Mouse (Mus musculus) cerebellum, postnatal 25 days (tissue): ENCODE data around the gene Top2a.
A peak's percentile ranks its signal among the peaks of the same experiment; 100 is the strongest.

Experiments
- DNase-seq, 2 experiments: peaks; one replicate each; pipeline ENCODE4 v3.0.0; 2021; ENCODE audit warnings: mixed read lengths in 2 of 2

The Top2a gene

DNA sequence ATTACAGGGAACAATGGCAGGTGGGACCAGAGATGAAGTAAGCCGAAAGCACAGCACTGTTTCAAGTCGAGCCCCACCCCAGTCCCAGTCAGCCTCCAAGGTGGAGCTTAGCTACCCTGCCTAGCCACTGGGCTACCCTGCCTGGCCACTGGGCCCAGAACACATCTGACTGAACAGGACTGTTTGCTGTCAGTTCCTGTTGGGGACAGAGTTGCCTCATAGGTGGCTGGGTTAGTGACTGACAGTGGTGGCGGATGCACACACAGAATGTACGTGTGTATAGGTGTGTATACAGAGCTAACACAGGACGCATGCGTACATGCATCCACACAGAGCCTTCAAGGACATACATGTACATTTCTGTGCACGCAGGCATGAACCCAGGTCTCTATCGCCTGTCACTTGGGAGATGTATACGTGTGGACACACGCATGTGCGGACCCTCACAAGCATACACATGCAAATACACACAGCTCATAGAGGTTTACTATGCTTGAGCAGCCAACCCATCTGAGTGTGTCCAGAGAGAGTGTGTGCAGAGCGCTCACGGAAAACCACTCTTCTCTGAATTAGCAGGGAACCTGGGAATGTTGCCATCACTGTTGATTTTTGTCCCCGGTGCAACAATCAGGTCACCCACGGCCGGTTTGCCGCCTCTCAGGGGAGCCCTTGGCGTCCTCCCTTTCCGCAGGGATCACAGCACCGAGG, 42.5 kb downstream of the Top2a start:
- no peak for DNase-seq

DNA sequence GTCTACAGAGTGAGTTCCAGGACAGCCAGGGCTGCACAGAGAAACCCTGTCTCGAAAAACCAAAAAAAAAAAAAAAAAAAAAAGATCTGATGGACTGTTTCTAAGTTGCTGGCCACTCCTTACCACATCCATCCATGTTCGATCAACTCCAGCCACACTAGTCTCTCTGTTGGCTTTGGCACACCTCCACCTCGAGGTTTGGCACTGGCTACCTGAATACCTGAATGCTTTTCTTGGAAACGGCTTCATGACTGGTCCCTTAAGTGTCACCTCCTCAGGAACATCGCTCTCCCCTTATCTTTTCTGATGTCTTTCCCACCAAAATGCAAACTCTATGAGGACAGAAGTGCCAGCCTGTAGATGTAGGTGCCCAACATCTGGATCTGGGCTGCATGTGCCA, 44.6 kb downstream of the Top2a start:
- no peak for DNase-seq

DNA sequence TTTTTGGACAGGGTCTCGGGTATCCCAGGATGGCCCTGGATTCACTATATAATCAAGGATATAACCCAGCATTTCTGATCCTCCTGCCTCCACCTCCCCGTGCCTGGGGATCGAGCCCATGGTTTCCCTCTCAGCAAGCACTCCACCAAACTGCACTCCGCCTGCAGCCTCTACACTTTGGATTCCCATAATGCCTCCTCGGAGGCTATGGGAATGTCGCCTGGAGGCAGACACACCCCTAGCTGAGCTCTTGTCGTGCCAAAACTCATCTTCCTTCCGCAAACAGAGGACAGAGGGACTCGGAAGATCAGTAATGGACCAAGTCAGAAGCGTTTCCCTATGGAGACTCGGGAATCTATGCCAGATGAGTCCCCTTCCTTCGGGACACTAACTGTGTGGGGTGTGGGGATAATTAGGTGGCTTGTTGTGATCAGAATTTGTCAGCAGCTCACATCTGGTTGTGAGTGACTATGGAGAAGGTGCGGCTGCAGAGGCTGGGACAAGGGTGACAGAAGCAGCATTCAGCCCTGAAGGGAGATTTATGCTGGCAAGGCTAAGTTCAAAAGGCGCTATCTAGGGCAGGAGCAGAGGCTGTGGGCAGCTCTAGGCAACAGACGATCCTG, 45.4 kb downstream of the Top2a start:
- no peak for DNase-seq

DNA sequence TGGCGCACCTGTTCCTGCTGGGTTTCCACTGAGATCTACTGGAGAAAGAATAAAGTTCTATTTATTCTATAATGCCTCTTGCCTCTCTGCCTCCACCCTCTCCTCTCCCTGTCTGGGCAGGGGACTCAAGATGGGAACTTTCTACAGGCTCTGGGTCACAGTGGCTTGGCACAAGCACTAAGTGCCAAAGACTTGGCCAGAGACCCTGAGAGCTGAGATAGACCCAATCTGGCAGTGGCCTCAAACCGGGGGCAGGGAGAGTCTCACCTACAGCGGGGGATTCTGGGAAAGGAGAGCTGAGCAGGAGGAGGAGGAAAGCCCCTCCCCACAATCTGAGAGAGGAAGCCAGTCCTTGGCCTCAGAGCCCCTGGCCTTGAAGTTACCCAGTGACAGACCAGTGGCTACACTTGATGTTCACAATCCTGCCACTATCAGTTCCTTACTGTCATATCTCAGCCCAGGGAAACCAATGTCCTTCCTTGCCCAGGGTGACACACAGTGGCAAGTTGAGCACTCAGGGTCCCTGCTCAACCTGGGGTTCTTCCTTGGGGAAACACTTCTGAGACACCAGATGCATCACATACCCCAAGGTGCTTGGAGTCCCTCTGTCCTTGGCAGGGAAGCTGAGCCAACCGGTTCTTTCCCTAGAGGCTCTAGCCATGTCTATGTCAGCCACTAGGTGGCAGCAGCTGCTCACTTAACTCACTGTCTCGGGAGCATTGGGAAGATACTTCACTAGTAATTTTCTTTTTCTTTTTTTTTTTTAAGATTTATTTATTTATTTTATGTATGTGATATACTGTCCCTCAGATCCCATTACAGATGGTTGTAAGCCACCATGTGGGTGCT, 48.9 kb downstream of the Top2a start:
- peak; percentile 84 to 91 for DNase-seq

DNA sequence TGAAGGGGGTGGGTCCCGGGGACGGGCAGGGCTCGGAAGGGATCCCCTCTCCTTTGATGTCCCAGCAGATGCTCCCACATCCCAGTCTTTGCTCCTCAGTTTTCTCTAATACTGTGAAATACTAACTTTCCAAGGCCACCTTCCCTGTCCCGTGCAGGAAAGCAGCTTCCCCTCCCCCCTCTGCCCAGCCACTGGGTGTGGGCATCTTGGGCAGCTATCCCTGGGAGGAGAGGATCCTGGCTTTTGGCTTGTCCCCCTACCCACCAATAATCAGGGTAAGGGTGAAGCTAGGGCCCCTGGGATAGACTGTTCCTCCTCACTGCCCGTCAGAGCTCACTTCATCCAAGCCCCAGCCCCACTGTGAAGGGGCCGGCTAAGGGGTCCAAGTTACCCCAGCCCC, 49.8 kb downstream of the Top2a start:
- peak in 1 of 2 experiments; percentile 25 for DNase-seq

DNA sequence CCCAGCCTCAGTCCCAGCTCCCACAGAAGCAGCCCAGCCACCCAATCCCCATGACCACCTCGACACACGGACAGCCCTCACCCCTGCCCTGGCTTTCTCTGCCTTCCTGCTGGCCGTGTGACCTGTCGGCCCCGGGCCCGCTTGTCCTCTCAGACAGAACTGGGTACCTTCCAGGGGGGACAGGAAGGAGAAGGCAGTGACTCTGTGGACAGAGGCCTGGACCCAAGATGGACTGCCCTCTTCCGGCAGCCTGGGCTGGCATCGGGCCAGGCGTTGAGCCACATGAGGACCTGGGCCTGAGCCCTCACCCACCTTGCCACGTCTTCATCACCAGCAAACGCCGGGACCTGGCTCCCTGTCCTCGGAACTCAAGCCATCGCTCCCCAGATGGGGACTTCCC, 50.4 kb downstream of the Top2a start:
- DNase-seq = peak; percentile 36 to 67

DNA sequence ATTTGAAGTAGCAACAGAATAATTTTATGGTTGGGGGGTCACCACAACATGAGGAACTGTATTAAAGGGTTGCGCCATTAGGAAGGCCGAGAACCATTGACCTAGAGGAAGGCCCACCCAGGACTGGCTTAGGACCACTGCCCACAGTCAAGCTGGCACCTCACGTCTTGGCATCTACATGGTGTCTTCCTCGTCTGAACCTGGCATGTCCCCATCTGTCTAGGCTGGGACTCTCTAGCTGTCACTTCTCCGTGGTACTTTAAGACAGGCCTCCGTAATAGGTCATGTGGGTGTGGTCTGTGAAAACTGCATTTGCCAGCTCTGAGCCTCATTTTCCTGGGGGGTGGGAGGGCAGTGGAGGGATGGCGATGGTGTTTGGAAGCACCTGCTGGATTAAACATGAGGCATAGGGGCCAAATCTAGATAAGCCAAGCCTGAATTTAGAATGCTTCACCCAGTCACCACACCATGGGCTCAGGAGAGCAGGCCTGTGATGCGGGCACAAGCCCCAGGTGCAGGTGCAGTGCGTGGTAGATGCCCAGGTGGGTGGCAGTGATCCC, 51.1 kb downstream of the Top2a start:
- DNase-seq = peak in 1 of 2 experiments; percentile 13

DNA sequence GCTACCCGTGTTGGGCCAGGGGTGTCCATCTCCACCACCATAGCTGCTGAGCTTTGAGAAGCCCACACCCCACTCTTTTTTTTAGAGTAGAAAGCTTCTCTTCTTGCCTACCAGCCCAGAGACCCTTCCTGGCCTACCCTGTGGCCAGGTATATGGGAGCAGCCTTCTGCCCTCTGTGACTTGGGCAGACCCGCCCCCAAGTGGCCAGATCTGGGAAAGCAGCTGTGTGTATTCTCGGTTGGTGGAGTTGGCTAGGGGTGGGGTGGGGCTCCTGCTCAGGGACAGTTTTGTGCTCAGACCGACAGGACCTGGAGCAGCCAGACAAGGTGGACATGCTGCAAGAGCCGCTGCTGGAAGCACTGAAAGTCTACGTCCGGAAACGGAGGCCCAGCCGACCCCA, 51.8 kb downstream of the Top2a start:
- DNase-seq = peak; percentile 93 to 96

DNA sequence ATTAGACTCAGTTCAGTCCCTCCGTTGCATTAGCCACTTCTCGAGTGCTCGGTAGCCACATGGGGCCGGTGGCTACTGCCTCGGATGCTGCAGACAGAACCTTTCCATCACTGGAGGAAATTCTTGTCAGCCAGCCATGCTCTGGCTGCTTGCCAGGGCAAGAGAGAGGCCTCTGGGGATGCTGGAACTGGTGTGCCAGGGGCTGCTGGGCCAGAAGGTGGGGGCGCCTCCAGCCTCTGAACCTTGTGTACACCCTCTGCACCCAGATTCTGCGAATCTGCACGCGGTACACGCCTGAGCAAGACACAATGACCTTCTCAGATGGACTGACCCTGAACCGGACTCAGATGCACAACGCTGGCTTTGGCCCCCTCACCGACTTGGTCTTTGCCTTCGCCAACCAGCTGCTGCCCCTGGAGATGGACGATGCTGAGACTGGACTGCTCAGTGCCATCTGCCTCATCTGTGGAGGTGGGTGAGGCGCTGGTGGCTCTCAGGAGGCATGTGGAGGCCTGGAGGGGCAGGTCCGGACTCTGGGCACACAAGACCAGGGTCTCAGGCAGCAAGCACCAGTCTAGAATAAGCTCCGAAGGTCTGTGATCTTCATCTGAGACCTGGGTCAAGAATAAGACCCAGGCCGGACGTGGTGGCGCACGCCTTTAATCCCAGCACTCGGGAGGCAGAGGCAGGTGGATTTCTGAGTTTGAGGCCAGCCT, 52.5 kb downstream of the Top2a start:
- peak; percentile 82 to 87 for DNase-seq

DNA sequence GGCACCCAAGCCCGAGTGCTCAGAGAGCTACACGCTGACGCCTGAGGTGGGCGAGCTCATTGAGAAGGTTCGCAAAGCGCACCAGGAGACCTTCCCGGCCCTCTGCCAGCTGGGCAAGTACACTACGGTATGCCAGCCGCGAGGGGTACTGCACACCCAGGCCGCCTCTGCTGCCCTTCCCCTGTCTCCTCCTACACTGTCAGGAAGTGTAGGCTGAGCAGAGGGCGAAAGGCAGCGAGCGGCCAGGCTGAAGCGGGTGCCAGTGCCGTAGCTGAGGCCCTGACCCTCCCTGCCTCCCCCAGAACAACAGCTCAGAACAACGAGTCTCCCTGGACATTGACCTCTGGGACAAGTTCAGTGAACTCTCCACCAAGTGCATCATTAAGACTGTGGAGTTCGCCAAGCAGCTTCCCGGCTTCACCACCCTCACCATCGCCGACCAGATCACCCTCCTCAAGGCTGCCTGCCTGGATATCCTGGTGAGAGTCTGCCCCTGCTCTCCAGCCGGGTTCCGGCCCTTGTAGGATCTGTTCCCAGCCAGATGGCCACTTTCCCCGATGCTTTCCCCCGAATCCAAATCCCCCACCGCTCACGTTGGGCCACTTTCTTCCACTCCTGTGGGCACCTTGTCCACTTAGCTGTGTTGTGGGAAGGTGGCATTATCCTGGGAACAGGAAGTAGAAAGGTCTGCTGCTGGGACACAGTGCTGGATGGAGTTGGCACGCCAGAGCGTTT, 53.6 kb downstream of the Top2a start:
- peak; percentile 47 to 55 for DNase-seq

DNA sequence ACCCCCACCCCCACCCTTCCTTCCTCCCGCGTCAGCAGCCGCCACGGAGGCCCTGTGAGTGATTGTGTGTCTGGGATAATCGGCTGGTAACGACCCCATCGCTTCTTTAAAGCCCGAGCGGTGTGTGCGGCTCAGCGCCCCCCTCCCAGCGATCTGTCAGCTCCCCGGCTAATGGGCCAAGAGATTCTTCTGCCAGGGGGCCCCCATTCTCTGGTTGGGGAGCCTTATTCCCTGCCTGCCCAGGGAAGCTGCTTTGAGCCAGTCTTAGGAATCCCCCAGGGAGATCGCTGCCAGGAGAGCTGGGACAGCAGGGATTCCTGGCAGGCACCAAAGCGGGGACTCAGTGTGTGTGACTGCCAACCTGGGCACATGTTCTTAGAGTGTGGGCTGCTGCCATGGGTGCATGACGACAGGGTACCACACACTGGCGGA, 54.5 kb downstream of the Top2a start:
- DNase-seq = peak; percentile 26 to 44

DNA sequence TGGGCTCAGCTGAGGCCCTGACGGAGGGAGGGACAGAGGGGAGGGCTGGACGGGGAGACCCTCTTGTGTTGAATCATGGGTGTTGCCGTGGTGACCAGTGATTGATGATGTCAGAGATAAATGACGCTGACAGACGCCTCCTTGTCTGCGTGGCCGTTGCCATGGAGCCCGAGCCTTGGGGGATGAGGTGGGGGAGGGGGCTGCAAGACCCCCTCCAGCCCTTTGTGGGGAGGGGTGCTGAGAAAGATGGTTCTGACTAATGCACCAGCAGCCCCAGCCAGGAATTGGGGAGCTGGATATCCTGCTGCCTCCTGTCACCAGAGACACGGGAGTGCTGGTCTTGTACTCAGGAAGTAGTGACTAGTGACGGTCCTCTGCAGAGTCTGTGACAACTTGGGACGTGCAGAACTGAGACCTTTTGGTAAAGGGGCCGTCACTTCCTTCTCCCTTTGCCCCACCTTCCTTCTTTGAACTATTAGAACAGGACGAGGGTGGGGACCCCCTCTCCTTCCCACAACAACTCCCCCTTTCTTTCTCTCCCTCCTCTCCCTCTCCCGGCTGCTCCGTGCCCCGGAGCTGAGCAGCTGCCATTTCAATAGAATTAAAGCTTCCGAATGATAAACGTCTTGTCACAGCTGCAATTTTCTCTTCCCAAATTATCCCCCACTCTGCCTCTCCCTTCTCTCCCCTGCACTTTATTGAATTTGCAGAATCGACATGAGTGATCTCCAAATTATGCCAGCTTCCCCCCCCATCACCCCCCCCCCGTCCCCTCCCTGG, 55.1 kb downstream of the Top2a start:
- peak in 1 of 2 experiments; percentile 15 for DNase-seq

DNA sequence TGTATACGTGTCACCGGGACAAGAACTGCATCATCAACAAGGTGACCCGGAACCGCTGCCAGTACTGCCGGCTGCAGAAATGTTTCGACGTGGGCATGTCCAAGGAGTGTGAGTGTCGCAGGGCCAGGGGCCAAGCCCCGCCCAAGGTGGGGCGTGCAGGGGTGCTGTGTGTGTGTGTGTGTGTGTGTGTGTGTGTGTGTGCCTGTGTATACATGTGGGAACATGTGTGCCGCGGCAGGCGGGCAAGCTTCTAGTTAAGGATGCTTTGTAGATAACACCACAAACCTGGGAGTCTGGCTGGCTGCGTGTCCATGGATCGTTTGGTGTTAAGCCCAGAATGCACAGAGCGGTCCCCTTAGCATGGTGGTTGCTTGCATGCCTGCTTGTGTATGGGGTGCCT, 55.9 kb downstream of the Top2a start:
- peak; percentile 25 to 37 for DNase-seq

DNA sequence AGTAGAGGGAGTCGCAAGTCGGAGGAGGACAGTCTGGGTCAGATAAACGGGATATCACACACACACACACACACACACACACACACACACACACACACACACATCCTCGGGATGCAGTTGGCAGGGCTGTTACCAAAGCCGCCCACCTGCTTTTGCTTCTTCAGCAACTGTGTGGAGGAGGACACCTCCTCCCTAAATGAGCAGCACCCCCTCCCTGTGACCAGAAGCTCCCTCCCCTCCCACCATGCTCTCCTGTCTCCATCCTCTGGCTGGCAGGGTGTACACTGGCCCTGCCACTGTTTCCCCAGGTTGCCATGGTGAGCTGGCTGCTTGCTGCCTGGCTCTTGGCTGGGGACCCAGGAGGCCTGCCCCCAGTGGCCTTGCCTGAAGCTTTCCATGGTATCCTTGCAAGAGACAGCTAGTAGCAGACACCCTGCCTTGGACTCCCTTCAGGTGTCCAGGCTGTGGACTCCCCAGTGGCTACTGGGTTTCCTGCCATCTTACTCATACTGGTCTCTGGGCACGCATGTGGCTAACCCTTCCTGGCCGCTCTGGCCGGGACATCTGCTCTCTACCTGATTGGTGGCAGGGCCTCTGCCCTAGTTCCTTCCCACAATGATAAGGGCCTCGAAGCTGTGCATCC, 57.4 kb downstream of the Top2a start:
- peak; percentile 81 to 83 for DNase-seq

DNA sequence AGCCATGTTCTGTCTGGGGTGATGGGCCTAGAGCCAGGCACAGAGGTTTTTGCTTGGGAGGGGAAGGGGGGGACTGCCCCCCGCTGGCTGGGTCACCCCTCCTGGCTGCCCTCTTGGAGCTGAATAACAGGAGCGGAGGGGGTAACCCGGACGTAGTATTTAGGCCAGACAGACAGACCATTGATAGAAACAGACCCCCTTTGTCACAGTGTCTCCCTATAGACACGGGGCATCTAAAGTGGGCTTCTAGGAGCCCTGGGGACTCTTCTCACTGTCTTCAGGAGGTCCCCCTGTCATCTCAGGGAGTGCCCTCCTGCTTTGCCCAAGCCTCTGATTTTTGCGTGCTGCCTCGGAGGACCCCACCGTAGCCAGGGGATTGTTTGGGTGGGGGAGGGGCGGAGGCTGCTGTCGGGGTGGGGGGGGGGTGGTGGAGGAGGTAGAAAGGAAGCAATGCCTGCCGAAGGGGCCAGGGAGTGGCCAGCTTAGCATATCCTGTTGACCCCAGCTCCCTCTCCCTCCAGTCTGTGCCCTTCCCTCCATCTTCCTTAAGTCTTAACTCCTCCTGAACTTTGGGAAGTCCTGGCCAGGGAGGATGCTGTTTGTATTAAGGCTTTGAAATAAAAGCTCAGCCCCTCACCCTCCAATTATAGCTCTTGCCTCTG, 58.4 kb downstream of the Top2a start:
- peak in 1 of 2 experiments; percentile 45 for DNase-seq

DNA sequence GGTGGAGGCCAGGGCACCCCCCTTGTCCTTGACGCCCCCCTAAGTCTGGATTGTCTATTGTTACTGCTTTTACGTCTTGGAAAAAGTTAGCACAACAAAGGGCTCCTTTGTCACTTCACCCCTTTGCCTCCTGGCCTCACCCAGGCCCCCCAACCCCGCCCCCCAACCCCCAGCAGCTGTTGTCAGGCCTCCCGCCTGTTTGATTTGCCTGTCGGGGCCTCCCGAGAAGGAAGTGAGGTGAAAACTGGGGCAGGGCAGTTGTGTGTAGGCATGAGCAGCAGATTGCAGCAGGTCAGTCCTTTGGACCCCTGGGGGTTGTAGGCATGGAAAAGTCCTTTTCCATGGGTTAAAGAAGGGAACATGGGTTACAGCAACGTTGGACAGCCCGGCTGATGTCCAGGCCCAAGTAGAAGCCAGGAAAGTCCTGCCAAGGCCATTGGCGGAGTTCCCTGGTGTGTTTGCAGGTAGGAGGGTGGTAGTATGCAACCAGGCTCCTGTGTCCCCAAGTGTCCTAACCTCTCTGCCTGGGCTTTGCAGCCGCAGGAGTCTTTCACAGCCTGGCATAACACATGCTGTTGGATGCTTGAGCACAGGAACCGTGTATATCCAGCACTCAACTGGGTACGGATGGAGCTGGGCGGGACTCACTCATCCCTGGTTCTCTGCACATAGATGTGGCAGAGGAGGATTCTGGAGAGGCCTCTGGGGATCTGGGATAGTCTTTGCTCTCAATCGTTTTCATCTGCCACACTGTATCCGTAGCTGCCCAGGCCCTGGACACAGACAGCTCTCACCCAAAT, 59.2 kb downstream of the Top2a start:
- DNase-seq = peak; percentile 68 to 73

DNA sequence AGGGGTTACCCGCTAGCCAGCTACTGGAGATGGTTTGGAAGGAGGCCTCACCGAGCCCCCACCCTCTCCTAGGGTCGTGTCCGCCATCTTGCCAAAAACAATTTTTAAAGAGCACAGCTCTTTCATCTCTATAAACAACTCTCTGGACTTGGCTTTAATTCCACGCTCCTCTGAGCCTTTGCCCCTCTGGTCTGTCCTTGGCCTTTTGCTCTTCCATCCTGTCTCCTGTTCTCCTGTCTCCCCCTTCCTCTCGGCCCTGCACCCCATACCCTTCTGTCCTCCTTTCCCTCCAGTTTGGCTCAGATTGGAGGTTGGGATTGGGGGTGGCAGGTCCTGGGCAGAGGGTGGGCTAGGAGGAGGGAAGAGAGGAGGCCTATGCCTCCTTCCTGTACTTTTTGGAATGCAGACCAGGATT, 59.8 kb downstream of the Top2a start:
- no peak for DNase-seq

DNA sequence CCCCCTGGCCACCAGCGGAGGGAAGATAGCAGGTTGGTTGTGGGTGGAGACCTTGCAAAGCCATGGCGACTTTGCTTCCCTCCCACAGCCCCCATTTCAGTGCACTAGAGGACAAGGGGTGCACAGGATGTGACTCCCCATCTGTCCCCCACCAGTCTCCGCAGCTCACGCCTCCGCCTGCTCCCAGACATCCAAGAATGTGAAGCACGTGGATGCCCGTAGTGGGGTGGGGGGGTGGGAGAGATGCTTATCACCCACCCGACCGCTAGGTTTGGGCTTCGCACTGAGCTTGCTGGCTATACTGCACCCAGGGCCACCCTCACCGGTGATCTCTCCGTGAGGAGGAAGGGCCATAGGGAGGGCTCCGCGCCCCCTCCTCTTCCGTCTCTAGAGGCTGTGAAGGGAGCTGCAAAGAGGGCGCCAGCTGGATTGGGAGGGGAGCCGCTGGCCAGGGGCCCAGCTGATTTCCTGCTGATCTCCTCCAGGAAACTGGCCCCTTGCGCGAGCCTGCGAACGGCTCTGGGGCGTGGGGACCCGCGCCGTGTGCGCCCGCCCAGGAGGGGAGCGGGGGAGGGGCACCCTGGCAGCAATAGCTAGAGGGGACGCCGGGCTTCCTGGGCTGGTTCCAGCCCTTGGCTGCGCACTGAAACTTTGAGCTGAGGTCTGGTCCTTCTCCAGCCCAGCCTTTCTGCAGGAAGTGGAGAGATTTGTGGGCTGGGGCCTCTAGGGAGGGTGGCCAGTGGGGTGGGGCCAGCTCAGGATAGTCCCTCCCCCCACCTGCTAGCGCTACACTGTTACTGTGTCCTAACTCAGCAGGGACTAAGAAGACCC, 60.6 kb downstream of the Top2a start:
- DNase-seq = peak in 1 of 2 experiments; percentile 64
